Mouse (Mus musculus) T-cell, adult 66 days (primary cell): ENCODE data around the gene Bcl11a. TPM values are rescaled to one million over a fixed set of nuclear protein-coding genes. Genes with fewer than 3 reads are reported as not detected.

Experiments
- total RNA-seq, 2 experiments: library from RNA; stranded (reverse); gene quantifications; 3 replicates in 1 of 2; 4 replicates in 1 of 2; pipeline ENCODE4 v1.2.4; 2023

Bcl11a gene
- 1 to 10 TPM; 2.5 to 6.9 TPM for total RNA-seq

DNA sequence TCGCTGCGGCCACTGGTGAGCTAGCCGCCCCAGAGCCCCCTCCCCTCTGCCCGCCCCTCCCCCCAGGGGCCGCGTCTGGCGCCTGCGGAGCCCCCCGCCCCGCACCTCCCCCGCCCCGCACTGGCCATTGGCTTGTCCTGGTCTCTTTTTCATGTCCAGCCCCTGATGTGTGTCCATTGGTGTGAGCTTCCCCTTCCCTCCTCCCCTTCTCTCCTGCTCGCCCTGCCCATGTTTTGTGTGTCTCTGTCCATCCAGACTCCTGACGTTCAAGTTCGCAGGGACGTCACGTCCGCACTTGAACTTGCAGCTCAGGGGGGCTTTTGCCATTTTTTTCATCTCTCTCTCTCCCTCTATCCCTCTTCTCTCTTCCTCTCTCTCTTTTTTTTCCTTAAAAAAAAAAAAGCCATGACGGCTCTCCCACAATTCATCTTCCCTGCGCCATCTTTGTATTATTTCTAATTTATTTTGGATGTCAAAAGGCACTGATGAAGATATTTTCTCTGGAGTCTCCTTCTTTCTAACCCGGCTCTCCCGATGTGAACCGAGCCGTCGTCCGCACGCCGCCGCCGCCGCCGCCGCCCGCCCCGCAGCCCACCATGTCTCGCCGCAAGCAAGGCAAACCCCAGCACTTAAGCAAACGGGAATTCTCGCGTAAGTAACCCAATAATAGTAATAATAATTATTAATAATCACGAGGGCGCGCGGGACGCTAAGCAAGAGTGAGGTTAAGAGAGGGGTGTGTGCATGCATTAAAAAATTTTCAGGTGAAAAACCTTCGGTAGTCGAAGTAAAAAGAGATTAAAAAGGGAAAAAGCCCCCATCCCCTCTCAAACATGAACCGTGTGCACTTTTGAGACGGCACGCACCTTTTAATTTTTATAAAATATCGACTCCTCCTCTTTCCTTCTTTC, at the start of gene Bcl11a:
Bcl11a (plus strand) TSS at position 262 of the 911 bp plus-strand sequence.

DNA sequence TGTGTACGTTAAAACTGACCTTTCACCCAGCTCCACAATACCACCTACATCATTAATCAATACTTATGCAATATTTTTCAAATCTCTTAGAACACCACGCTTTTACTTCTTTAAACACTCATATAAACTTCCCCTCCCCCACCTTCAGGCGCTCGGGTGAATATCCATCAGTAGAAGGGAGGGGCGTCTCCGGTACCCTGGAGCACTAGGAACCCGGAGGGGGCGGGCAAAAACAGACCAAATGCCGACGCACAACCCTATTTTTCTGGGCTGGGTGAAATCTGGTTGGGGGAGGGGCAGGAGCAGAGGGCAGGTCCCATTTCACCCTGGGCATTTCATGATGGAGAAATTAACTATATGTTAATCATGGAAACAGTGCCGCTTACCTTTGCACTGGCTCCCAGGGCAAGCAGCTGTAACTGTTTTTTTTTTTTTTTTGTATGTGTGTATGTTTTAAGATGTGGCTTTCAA, 3.2 kb upstream of the Bcl11a start, which contains the start of gene A830031A19Rik:
A830031A19Rik (minus strand) TSS at position 421 of the 471 bp plus-strand sequence.

Other genes starting within 250 kb of the Bcl11a start
- 10 to 100 TPM; 38.6 to 43.5 TPM for gene Papolg, start 182.8 kb upstream of the Bcl11a start, total RNA-seq
- not detected for gene A830031A19Rik, start 3.0 kb upstream of the Bcl11a start, total RNA-seq